Comparison of ENCODE assay signal across 8 mouse cellular contexts in the genomic region with DNA sequence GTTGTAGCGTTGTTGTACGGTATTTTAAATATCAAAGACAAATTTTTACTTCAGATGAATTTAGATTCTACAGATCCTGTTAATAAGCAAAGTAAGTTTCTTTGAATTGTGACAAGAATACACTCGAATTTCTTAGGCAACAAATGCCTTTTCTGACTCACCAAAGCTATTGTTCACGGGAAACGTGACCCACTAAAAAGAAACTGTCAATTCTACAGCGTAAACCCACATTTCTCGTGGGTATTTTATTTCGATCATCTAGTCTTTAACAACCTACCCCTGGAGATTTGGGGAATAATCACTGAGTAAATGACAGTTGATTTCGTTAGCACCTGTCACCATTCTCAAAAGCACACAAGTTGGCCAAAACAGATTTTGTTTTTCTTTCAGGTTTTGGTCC. TPM values are rescaled to one million over a fixed set of nuclear protein-coding genes. Genes with fewer than 3 reads are reported as not detected.
DNase-seq lines count a peak whose midpoint lies in the region; ATAC-seq and TF ChIP-seq lines count a peak whose summit lies in the region.

No protein-coding gene starts in this region.

- H3K4me1 ChIP-seq in E14TG2a.4 (replicated peaks; ENCODE audit: low read depth, low read length) = peaks cover 65% of the 10 kb centered on the region
- H3K4me1 ChIP-seq in forebrain, embryonic 15.5 days = peaks cover 43% of the 10 kb centered on the region
- peaks cover 28% of the 10 kb centered on the region for H3K4me1 ChIP-seq in liver, embryonic 15.5 days (replicated peaks)

- peak overlapping the region; percentile 90 for H3K4me3 ChIP-seq in E14TG2a.4 (replicated peaks; ENCODE audit: low read length)
- peak overlapping the region; percentile 79 for H3K4me3 ChIP-seq in forebrain, embryonic 15.5 days
- H3K4me3 ChIP-seq in liver, embryonic 15.5 days (replicated peaks) = peak overlapping the region; percentile 100

- peak; percentile 2 for DNase-seq in heart, adult 8-10 months (ENCODE audit: low spot score)
- no peak for DNase-seq in heart, postnatal 25 days (ENCODE audit: low spot score)
- no peak for DNase-seq in right cerebral cortex, adult 18-20 months
- DNase-seq in Muller cell, postnatal 12 days (ENCODE audit: inconsistent ontology term) = no peak
- no peak for DNase-seq in gastrocnemius, postnatal 4 days (ENCODE audit: low spot score in 2 of 2)

- H3K9me3 ChIP-seq in E14TG2a.4 (ENCODE audit: low read length) = no peaks in the 10 kb centered on the region
- H3K9me3 ChIP-seq in forebrain, embryonic 15.5 days = no peaks in the 10 kb centered on the region
- no peaks in the 10 kb centered on the region for H3K9me3 ChIP-seq in liver, embryonic 15.5 days (replicated peaks)

- peak overlapping the region; percentile 99 for H3K27ac ChIP-seq in forebrain, embryonic 15.5 days (replicated peaks)
- H3K27ac ChIP-seq in liver, embryonic 15.5 days (replicated peaks) = peak overlapping the region; percentile 96

- peak overlapping the region; percentile 82 for H3K4me2 ChIP-seq in forebrain, embryonic 15.5 days (replicated peaks)
- H3K4me2 ChIP-seq in liver, embryonic 15.5 days = peak overlapping the region; percentile 89

- peak overlapping the region; percentile 96 for H3K9ac ChIP-seq in forebrain, embryonic 15.5 days (replicated peaks)
- H3K9ac ChIP-seq in liver, embryonic 15.5 days = peak overlapping the region; percentile 100

- 1% methylated on average over 9 of the region's 9 CpGs for WGBS in forebrain, embryonic 15.5 days
- 3% methylated on average over 9 of the region's 9 CpGs for WGBS in liver, embryonic 15.5 days (ENCODE audit: insufficient replicate concordance)

- H3K27me3 ChIP-seq in E14TG2a.4 (ENCODE audit: insufficient read depth, low read length) = no peaks in the 10 kb centered on the region
- no peaks in the 10 kb centered on the region for H3K27me3 ChIP-seq in forebrain, embryonic 15.5 days
- no peaks in the 10 kb centered on the region for H3K27me3 ChIP-seq in liver, embryonic 15.5 days

- intact Hi-C loops in heart, postnatal 25 days (cut with DNase I) = no loop called here

- ATAC-seq in forebrain, embryonic 15.5 days (replicated peaks) = no peak
- ATAC-seq in liver, embryonic 15.5 days (ENCODE audit: insufficient read depth) = no peak

- H3K36me3 ChIP-seq in E14TG2a.4 (ENCODE audit: insufficient read depth, low read length) = peaks cover 6% of the 10 kb centered on the region; the same call in 1 of the 2 replicates
- H3K36me3 ChIP-seq in forebrain, embryonic 15.5 days = no peaks in the 10 kb centered on the region
- 0 out of 2 replicates have a peak, but pooled peaks cover 3% of the 10 kb centered on the region for H3K36me3 ChIP-seq in liver, embryonic 15.5 days (replicated peaks)

- TF ChIP-seq CTCF in E14TG2a.4 (conservative IDR thresholded peaks at IDR 0.05; ENCODE audit: low read length) = no peak

RNA-seq across cellular contexts. Expression of a gene that starts 1.6 kb away (rescaled TPM):
- total RNA-seq in heart, adult 8-10 months (2022) = 10 to 100 TPM in 1 of 4 experiments, 1 to 10 TPM in 3; 5.1 to 11.1 (median 8.1) TPM
- total RNA-seq in heart, postnatal 25 days (2021) = 10 to 100 TPM in 1 of 2 experiments, 1 to 10 TPM in 1; 9.9 to 12.3 TPM
- polyA plus RNA-seq in forebrain, embryonic 15.5 days (2015; fragmentation: Nextera tagmentation; extraction: Ambion mirVana) = 156 and 165 TPM in 2 replicates
- 43.3 and 48.9 TPM in 2 replicates for polyA plus RNA-seq in liver, embryonic 15.5 days (2015; fragmentation: Nextera tagmentation; extraction: Ambion mirVana)
- 10 to 100 TPM; 44.7 to 51.0 TPM for total RNA-seq in gastrocnemius, postnatal 4 days (2021)
